Mouse (Mus musculus) embryonic facial prominence, embryonic 11.5 days (tissue): ENCODE measurements at regions not wholly inside any gene's neighbourhood (a gene's known extent, or its start where the extent isn't known, plus 50 kb on each side); places are given as distances from the start of the nearest gene placed in this dataset.

ENCODE experiments used
- ATAC-seq: fragments of 200-750 bp; cut with Nextera tagmentation; replicated peaks from 2 replicates; pipeline ENCODE4 v1.8.0; 2017; ENCODE audit warnings: low read depth; ENCODE audit not compliant: insufficient number of reproducible peaks, low FRiP score, low TSS enrichment
- DNase-seq: peaks from one replicate; pipeline ENCODE4 v3.0.0-alpha.2; 2015; ENCODE audit warnings: low spot score
- H3K27ac ChIP-seq: fragments of 300-500 bp; sonication (generic); replicated peaks from 2 replicates; pipeline ENCODE4 v1.5.1; 2014; ENCODE audit warnings: mild to moderate bottlenecking, low read depth, low read length, control low read depth
- H3K27me3 ChIP-seq: fragments of 300-500 bp; sonication (generic); 2 replicates; pipeline ENCODE4 v1.6.1; 2014; ENCODE audit warnings: mild to moderate bottlenecking, low read length, moderate library complexity, mixed read lengths; ENCODE audit not compliant: control insufficient read depth, insufficient read depth
- H3K36me3 ChIP-seq: fragments of 300-500 bp; sonication (generic); replicated peaks from 2 replicates; pipeline ENCODE4 v1.6.1; 2014; ENCODE audit warnings: low read depth, mild to moderate bottlenecking, low read length, moderate library complexity, mixed read lengths; ENCODE audit not compliant: control insufficient read depth, insufficient read depth
- H3K4me1 ChIP-seq: fragments of 300-500 bp; sonication (generic); 2 replicates; pipeline ENCODE4 v1.6.1; 2014; ENCODE audit warnings: low read length, mixed read lengths; ENCODE audit not compliant: control insufficient read depth, insufficient read depth
- H3K4me2 ChIP-seq: fragments of 300-500 bp; sonication (generic); 2 replicates; pipeline ENCODE4 v1.6.1; 2014; ENCODE audit warnings: low read depth, mild to moderate bottlenecking, control low read depth, low read length, moderate library complexity
- H3K4me3 ChIP-seq: fragments of 300-500 bp; sonication (generic); 2 replicates; pipeline ENCODE4 v1.5.1; 2014; ENCODE audit warnings: low read depth, low read length, control low read depth
- H3K9ac ChIP-seq: fragments of 300-500 bp; sonication (generic); replicated peaks from 2 replicates; pipeline ENCODE4 v1.6.1; 2014; ENCODE audit warnings: mild to moderate bottlenecking, control low read depth, low read length
- H3K9me3 ChIP-seq: fragments of 300-500 bp; sonication (generic); replicated peaks from 2 replicates; pipeline ENCODE4 v1.6.1; 2016; ENCODE audit warnings: mild to moderate bottlenecking, low read length, inconsistent platforms, mixed read lengths; ENCODE audit not compliant: control insufficient read depth
- WGBS: fragments of 180-500 bp; shearing (Covaris S2); extraction: QIAGEN DNeasy Blood & Tissue Kit; methylation state at CpG from one replicate; pipeline ENCODE4 v1.1.7; 2014; 5-methylcytosine and 5-hydroxymethylcytosine counted together

DNA sequence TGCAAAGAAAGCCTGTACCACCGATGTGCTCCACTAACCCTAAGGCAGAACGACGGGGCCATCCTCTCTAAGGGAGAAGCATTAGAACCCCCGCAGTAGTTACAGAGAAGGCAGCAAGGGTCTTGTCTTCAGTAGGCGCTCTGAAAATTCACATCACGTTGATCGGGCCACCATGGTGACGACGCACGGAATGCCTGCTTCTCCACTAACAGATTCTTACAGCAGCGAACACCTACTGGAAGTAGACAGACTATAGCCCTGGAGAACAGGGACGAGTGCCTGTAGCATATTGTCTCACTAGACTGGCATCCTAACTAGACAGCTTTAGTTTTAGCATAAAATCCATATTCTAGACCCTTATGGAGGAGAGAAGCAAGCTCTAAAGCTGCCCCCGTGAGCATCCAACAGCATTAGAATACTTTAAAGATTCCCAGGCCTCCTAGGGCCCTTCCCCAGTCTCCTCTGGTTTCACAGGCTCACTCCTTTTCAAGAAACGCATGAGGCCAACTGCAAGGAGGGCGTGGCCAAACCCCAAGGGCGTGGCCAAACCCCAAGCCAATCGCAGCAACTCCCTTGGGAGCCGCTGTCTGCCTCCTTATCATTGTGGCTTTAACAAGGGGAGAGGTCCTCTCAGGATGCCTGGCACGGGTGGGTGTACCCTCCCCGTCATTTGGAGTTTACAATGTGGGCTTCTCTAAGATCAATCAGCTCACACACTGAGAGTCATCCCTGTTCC lies 517.8 kb downstream of the Vrk1 start:
- Histone ChIP-seq H3K27me3 (0 out of 2 replicates have a peak, but pooled peaks cover 2% of the 10 kb centered on the region), H3K27ac (no peak overlapping the region), H3K36me3 (no peaks in the 10 kb centered on the region), H3K4me1 (no peaks in the 10 kb centered on the region), H3K4me2 (0 out of 2 replicates have a peak overlapping the region, but pooled peaks have one; percentile 19), H3K4me3 (no peak overlapping the region), H3K9ac (peak overlapping the region; percentile 37; the same call in 1 of the 2 replicates), H3K9me3 (no peaks in the 10 kb centered on the region)
- ATAC-seq (no peak), DNase-seq (peak; percentile 59)
- 10% methylated on average over 20 of the region's 20 CpGs for WGBS

- H3K4me2 ChIP-seq, result no peak overlapping the region
- H3K27ac ChIP-seq, result no peak overlapping the region
- no peaks in the 10 kb centered on the region for H3K4me1 ChIP-seq
- 0 out of 2 replicates have a peak, but pooled peaks cover 2% of the 10 kb centered on the region for H3K27me3 ChIP-seq
- H3K9me3 ChIP-seq, result no peaks in the 10 kb centered on the region
- ATAC-seq (no peak), DNase-seq (no peak)
- no peaks in the 10 kb centered on the region for H3K36me3 ChIP-seq
- WGBS, result 42% methylated on average over 10 of the region's 10 CpGs
- no peak overlapping the region for H3K4me3 ChIP-seq
- H3K9ac ChIP-seq, result no peak overlapping the region
Measured at GRCm38 (mm10) chr12:106528521-106528920, 518.5 kb downstream of the Vrk1 start.

DNA sequence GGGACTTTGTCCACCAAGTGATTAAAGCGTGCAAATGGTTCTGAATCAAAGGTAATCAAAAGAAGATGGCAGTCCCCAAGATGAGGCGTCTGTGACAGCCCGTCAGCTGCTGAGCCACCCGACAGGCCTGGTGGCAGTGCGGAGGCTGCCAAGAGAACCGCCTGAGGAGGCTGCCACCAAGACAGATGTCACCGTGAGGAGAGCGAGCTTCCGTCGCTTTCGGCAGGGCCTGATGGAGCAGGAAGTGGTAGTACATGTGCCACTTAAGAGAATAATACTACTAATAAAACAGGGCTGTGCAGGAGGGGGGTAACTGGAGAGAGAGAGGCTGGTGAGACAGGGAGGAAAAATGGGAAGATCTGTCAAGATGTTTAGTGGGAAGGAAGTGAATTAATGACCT lies 519.1 kb downstream of the Vrk1 start:
- Histone ChIP-seq H3K27ac (no peak overlapping the region), H3K36me3 (no peaks in the 10 kb centered on the region), H3K4me1 (no peaks in the 10 kb centered on the region), H3K9me3 (no peaks in the 10 kb centered on the region), H3K27me3 (0 out of 2 replicates have a peak, but pooled peaks cover 2% of the 10 kb centered on the region), H3K4me2 (no peak overlapping the region), H3K4me3 (no peak overlapping the region), H3K9ac (no peak overlapping the region)
- 45% methylated on average over 11 of the region's 11 CpGs for WGBS
- no peak for DNase-seq
- no peak for ATAC-seq

- H3K9me3 ChIP-seq, result no peaks in the 10 kb centered on the region
- no peak for ATAC-seq
- no peak overlapping the region for H3K9ac ChIP-seq
- no peak overlapping the region for H3K4me2 ChIP-seq
- no peak overlapping the region for H3K27ac ChIP-seq
- H3K4me3 ChIP-seq, result no peak overlapping the region
- H3K4me1 ChIP-seq, result no peaks in the 10 kb centered on the region
- 56% methylated on average over 2 of the region's 2 CpGs for WGBS
- DNase-seq, result no peak
- no peaks in the 10 kb centered on the region for H3K36me3 ChIP-seq
- H3K27me3 ChIP-seq, result no peaks in the 10 kb centered on the region
Measured at GRCm38 (mm10) chr12:106535086-106535485, 525.1 kb downstream of the Vrk1 start.

DNA sequence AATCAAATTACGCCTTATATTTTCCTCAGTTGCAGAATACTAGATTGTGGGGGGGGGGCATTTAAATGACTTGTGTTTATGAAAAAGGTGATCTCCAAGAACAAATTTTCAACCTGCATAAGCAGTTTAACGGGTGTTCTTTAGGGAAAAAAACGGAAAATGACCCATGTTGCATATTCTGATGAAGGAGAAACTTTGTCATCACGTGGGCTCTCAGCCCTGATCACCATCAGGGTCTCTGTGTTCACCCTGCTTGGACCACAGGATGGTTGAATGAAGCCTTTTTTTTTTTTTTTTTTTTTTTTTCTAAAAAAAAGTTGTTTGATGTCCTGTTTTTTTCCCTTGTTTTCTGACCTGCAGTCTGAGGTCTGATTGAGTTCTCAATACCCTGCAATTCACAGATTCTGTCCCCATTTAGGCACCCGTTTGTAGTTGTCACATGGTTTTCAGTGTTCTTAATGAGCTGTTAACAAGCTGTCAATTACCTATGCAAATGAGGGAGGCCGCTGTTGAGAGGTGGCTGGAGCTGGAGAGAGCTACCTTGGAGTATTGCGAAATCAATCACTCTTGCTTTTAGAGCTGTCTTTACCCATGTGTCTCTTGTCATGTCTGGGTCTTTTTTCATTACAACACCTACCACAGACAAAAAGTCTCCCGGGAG lies 525.7 kb downstream of the Vrk1 start:
- no peaks in the 10 kb centered on the region for H3K36me3 ChIP-seq
- WGBS, result 38% methylated on average over 8 of the region's 8 CpGs
- no peak overlapping the region for H3K9ac ChIP-seq
- H3K4me2 ChIP-seq, result no peak overlapping the region
- no peaks in the 10 kb centered on the region for H3K9me3 ChIP-seq
- H3K4me1 ChIP-seq, result no peaks in the 10 kb centered on the region
- no peak overlapping the region for H3K27ac ChIP-seq
- H3K4me3 ChIP-seq, result no peak overlapping the region
- ATAC-seq (no peak), DNase-seq (no peak)
- H3K27me3 ChIP-seq, result no peaks in the 10 kb centered on the region

GRCm38 (mm10) chr12:106536289-106536636 lies 526.2 kb downstream of the Vrk1 start:
- Histone ChIP-seq H3K9me3 (no peaks in the 10 kb centered on the region), H3K27ac (no peak overlapping the region), H3K4me2 (no peak overlapping the region), H3K27me3 (no peaks in the 10 kb centered on the region), H3K9ac (no peak overlapping the region), H3K4me3 (no peak overlapping the region), H3K36me3 (no peaks in the 10 kb centered on the region), H3K4me1 (no peaks in the 10 kb centered on the region)
- WGBS, result 20% methylated on average over 7 of the region's 7 CpGs
- DNase-seq (no peak), ATAC-seq (no peak)

GRCm38 (mm10) chr12:106540003-106540402 lies 530.0 kb downstream of the Vrk1 start:
- WGBS, result 34% methylated on average over 6 of the region's 6 CpGs
- Histone ChIP-seq H3K9ac (no peak overlapping the region), H3K27me3 (no peaks in the 10 kb centered on the region), H3K27ac (no peak overlapping the region), H3K9me3 (no peaks in the 10 kb centered on the region), H3K4me1 (no peaks in the 10 kb centered on the region), H3K4me3 (no peak overlapping the region), H3K36me3 (no peaks in the 10 kb centered on the region), H3K4me2 (no peak overlapping the region)
- DNase-seq (peak; percentile 25), ATAC-seq (no peak)

- DNase-seq (no peak), ATAC-seq (no peak)
- WGBS, result 88% methylated on average over 9 of the region's 9 CpGs
- Histone ChIP-seq H3K9me3 (no peaks in the 10 kb centered on the region), H3K4me1 (no peaks in the 10 kb centered on the region), H3K4me3 (no peak overlapping the region), H3K27ac (no peak overlapping the region), H3K9ac (no peak overlapping the region), H3K4me2 (no peak overlapping the region), H3K27me3 (no peaks in the 10 kb centered on the region), H3K36me3 (no peaks in the 10 kb centered on the region)
Measured at GRCm38 (mm10) chr12:106559566-106559965, 549.5 kb downstream of the Vrk1 start.
